Mouse (Mus musculus): Measurements from ENCODE around the gene Abcb10. TPM values are rescaled to one million over a fixed set of nuclear protein-coding genes. Genes with fewer than 3 reads are reported as not detected.
"Not testable (repeated sequence)": the region's sequence is repeated elsewhere in the genome, so short reads cannot be mapped to it uniquely, and the experiment has no call there.

The Abcb10 gene
- polyA plus RNA-seq (2012; rRNA removed), result 2.3 and 2.9 TPM in 2 replicates

DNA sequence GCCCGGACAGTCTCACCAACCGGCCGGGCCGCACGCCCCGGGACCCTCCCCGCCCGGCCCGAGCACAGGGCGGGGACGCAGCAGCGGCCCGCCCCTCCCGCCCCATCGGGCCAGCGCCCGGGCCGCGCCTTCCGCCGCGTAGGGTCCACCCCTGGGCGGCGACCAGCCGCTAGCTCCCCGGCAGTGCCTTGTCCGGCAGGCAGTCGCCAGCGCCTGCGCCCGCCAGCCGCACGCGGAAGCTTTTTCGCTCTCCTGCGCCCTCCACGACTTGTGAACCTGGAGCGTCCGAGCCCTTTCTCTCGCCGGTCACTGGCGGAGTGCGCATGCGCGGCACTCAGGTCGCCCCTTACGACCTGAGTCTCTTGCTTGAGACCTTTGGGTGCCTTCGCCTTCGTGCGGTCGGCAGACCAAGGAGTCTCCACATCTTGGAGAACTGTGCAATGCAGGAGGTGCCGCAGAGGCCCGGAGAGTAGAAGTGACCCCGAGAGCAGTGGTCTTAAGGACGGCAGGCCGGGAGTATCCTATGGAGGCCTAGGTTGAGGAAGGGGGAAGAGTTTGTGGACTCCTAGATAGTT lies at the start of gene Abcb10:
Gene Abcb10 (minus strand): TSS at position 297 of the 575 bp plus-strand sequence.
- H3K27ac ChIP-seq (ENCODE audit: control insufficient read depth, insufficient read depth, low read depth, low read length), result peak within 1 kb of the TSS; percentile 40; the same call in 1 of the 2 replicates
- H3K4me3 ChIP-seq (ENCODE audit: control insufficient read depth, low read depth, low read length), result peak within 1 kb of the TSS; percentile 88
- H3K36me3 ChIP-seq (ENCODE audit: control insufficient read depth, insufficient read depth, low read length), result no peaks in the 10 kb centered on the region
- H3K27me3 ChIP-seq (ENCODE audit: control insufficient read depth, insufficient read depth, low read length), result no peaks in the 10 kb centered on the region
- peak; percentile 65; the same call in 1 of the 2 replicates for TF ChIP-seq POLR2A (IDR thresholded peaks at IDR 0.05; ENCODE audit: control insufficient read depth, low read depth, low read length)
- TF ChIP-seq CTCF (IDR thresholded peaks at IDR 0.05; ENCODE audit: control insufficient read depth, insufficient read depth, insufficient replicate concordance, low read depth, low read length), result no peak
- H3K4me1 ChIP-seq (ENCODE audit: control insufficient read depth, insufficient read depth, low read length), result peaks cover 4% of the 10 kb centered on the region

DNA sequence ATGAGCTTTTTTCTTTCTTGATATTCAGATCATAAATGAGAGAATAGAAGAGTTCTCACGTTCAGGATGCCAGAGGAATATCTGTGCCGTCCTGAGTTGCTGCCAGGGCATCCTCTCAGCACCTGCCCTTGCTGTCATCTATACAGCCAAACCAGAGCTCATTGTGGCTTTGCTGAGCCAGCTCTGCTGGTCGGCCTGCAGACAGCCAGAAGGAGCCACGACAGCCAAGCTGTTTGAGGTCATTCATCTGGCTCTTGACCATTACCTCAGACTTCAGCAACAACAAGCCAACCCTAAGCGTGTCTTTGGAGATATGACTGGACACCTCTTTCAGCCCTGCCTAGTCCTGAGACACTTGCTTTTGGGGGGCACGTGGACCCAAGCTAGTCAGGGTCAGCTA lies 44.9 kb upstream of the Abcb10 start:
- TF ChIP-seq CTCF (IDR thresholded peaks at IDR 0.05; ENCODE audit: control insufficient read depth, insufficient read depth, insufficient replicate concordance, low read depth, low read length), result no peak
- TF ChIP-seq POLR2A (IDR thresholded peaks at IDR 0.05; ENCODE audit: control insufficient read depth, low read depth, low read length), result no peak
- peaks cover 3% of the 10 kb centered on the region for H3K36me3 ChIP-seq (ENCODE audit: control insufficient read depth, insufficient read depth, low read length)
- H3K4me3 ChIP-seq (ENCODE audit: control insufficient read depth, low read depth, low read length), result peak overlapping the region; percentile 0; the same call in 1 of the 2 replicates
- H3K27ac ChIP-seq (ENCODE audit: control insufficient read depth, insufficient read depth, low read depth, low read length), result no peak overlapping the region
- H3K27me3 ChIP-seq (ENCODE audit: control insufficient read depth, insufficient read depth, low read length), result no peaks in the 10 kb centered on the region
- H3K4me1 ChIP-seq (ENCODE audit: control insufficient read depth, insufficient read depth, low read length), result no peaks in the 10 kb centered on the region

DNA sequence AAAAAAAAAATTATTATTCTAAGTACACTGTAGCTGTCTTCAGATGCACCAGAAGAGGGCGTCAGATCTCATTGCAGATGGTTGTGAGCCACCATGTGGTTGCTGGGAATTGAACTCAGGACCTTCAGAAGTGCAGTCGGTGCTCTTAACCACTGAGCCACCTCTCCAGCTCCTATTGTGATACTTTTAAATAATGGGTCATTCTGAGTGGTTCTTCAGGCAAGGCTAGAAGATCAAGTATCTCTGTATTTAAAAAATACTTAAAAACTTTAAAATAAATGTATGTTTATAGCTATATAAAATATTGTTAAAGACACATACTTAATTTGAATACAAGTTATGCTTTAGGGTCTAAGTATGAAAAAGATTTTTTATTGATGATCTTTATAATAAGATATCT lies 43.3 kb upstream of the Abcb10 start:
- H3K4me3 ChIP-seq (ENCODE audit: control insufficient read depth, low read depth, low read length); H3K4me1 ChIP-seq (ENCODE audit: control insufficient read depth, insufficient read depth, low read length); H3K27me3 ChIP-seq (ENCODE audit: control insufficient read depth, insufficient read depth, low read length); H3K27ac ChIP-seq (ENCODE audit: control insufficient read depth, insufficient read depth, low read depth, low read length); H3K36me3 ChIP-seq (ENCODE audit: control insufficient read depth, insufficient read depth, low read length): not testable (repeated sequence)

DNA sequence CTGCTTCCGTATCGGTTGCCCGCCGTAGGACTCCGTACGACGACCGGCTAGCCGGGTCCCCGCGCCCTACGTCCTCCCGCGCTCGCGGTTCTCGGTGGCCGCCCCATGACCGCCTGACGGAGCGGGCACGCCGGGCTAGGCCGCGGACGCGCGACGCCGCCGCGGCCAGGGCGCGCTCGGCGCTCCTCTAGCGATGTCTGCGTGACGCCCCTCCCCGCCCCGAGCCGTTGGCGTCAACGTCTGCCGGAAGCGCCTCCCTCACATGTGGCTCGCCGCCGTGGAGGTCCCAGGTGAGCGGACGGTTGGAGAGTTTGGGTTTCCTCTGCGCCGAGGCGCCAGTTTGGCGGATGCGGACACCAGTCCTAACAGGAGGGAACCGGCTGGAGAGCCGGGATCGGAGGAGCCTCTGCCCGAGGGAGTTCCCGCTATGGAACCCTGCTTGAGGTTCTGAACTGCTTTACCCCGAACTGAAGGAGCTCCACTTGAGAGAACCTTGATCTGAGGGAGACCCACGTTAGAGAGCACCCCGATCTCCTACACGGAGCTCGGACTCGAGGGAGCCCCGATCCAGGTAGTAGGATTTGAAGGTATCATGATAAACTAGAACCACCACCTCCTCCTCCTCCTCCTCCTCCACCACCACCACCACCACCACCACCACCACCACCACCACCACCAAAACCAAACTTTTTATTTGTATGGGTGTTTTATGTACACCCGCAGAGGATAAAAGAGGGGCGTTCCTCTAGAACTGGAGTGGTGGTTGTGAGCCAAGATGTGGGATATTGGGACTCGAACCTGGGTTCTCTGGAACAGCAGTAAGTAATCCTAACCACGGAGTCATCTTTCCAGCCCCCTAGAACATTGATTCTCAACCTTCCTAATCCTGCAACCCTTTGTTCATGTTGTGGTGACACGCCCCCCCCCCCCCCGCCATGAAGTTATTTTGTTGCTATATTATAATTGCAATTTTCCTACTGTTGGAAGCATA lies 38.6 kb upstream of the Abcb10 start, which contains the start of the genes Taf5l and Urb2:
Gene Taf5l (minus strand): TSS at position 161 of the 991 bp plus-strand sequence.
Gene Urb2 (plus strand): TSS at position 272 of the 991 bp plus-strand sequence.
- peaks cover 4% of the 10 kb centered on the region; the same call in 1 of the 2 replicates for H3K36me3 ChIP-seq (ENCODE audit: control insufficient read depth, insufficient read depth, low read length)
- peak within 1 kb of the TSS; percentile 99 for H3K4me3 ChIP-seq (ENCODE audit: control insufficient read depth, low read depth, low read length)
- no peaks in the 10 kb centered on the region for H3K27me3 ChIP-seq (ENCODE audit: control insufficient read depth, insufficient read depth, low read length)
- peaks cover 7% of the 10 kb centered on the region for H3K4me1 ChIP-seq (ENCODE audit: control insufficient read depth, insufficient read depth, low read length)
- TF ChIP-seq CTCF (IDR thresholded peaks at IDR 0.05; ENCODE audit: control insufficient read depth, insufficient read depth, insufficient replicate concordance, low read depth, low read length), result no peak
- peak; percentile 97 for TF ChIP-seq POLR2A (IDR thresholded peaks at IDR 0.05; ENCODE audit: control insufficient read depth, low read depth, low read length)
- H3K27ac ChIP-seq (ENCODE audit: control insufficient read depth, insufficient read depth, low read depth, low read length), result peak within 1 kb of the TSS; percentile 98

DNA sequence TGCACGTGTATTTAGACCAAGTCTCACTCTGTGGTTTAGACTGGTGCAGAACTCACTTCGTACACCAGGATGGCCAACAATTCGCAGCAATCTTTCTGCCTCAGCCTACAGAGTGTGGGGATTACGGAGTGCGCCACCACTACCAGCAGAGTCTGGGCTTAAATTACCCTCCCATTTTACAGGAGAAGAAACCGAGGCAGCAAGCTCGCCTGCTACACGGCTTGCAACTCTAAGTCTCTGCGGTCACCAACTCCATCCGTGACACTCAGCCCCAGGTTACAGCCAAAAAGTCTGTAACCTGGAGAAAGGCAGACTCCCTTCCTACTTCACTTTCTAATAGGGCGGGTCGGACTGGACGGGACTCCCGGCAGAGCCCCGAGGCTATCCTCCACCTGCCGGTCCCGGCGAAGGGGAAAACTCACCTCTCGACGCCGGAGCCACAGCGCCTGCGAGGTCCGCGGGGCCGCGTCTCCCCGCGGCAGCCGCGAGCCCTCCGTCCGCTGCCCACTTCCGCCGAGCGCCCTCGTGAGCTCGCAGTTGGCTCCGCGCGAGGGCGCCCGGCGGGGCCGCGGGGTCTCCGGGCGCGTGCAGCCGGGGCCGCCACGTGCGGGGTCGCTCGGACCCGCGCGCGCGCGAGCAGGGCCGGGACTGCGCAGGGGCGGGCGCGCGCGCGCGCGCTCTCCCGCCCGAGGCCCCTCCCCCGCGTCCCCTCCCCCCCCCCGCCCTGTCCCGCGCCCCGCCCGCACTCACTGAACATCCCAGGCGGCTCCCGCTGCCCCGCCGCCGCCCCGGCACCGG lies 37.7 kb upstream of the Abcb10 start:
- Histone ChIP-seq H3K36me3 (ENCODE audit: control insufficient read depth, insufficient read depth, low read length) (peaks cover 4% of the 10 kb centered on the region; the same call in 1 of the 2 replicates), H3K4me3 (ENCODE audit: control insufficient read depth, low read depth, low read length) (peak overlapping the region; percentile 99)
- TF ChIP-seq CTCF (IDR thresholded peaks at IDR 0.05; ENCODE audit: control insufficient read depth, insufficient read depth, insufficient replicate concordance, low read depth, low read length) (peak; percentile 14; the same call in 1 of the 2 replicates), POLR2A (IDR thresholded peaks at IDR 0.05; ENCODE audit: control insufficient read depth, low read depth, low read length) (peak; percentile 48; the same call in 1 of the 2 replicates)

DNA sequence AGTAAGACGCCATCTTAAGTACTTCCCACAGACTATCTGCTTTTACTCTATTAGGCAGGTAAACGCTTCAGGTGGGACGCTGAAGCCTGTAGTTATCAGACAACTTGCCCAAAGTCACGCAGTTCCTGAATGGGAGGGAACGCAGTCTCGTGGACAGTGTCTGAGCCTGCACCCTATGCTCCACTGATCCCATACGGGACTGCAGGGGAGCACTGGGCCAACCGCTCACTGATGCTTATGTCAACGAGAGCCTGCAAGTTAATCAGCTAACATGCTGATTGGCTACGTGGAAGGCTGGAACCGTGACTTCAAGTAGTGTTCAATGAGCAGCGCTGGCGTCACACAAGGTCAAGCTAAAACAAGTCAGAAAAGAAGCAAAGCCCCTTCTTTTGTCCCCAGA lies 36.9 kb upstream of the Abcb10 start:
- H3K4me3 ChIP-seq (ENCODE audit: control insufficient read depth, low read depth, low read length), result peak overlapping the region; percentile 81
- H3K36me3 ChIP-seq (ENCODE audit: control insufficient read depth, insufficient read depth, low read length), result peaks cover 4% of the 10 kb centered on the region; the same call in 1 of the 2 replicates
- 0 out of 2 replicates have a peak, but pooled peaks have one; percentile 26 for TF ChIP-seq POLR2A (IDR thresholded peaks at IDR 0.05; ENCODE audit: control insufficient read depth, low read depth, low read length)
- no peak for TF ChIP-seq CTCF (IDR thresholded peaks at IDR 0.05; ENCODE audit: control insufficient read depth, insufficient read depth, insufficient replicate concordance, low read depth, low read length)
- peaks cover 7% of the 10 kb centered on the region for H3K4me1 ChIP-seq (ENCODE audit: control insufficient read depth, insufficient read depth, low read length)
- no peaks in the 10 kb centered on the region for H3K27me3 ChIP-seq (ENCODE audit: control insufficient read depth, insufficient read depth, low read length)
- 0 out of 2 replicates have a peak overlapping the region, but pooled peaks have one; percentile 28 for H3K27ac ChIP-seq (ENCODE audit: control insufficient read depth, insufficient read depth, low read depth, low read length)

More for the DNA sequence above, 37.7 kb upstream of the Abcb10 start:
- Histone ChIP-seq H3K27me3 (ENCODE audit: control insufficient read depth, insufficient read depth, low read length) (no peaks in the 10 kb centered on the region), H3K4me1 (ENCODE audit: control insufficient read depth, insufficient read depth, low read length) (peaks cover 7% of the 10 kb centered on the region), H3K27ac (ENCODE audit: control insufficient read depth, insufficient read depth, low read depth, low read length) (peak overlapping the region; percentile 98)
